29 mouse cellular contexts compared by ENCODE assay signal in genomic region chr1:106814864-106815263, GRCm38 (mm10). TPM values are rescaled to one million over a fixed set of nuclear protein-coding genes. Genes with fewer than 3 reads are reported as not detected.
"Had no signal": no experiment of that assay in that cellular context is flagged by ENCODE, and none has a peak within 500 bp of the region (broad histone marks: within the 10 kb centered on the region; RNA-seq: fewer than 3 reads in every experiment).

No protein-coding gene starts in this region.

- H3K27ac ChIP-seq: kidney, postnatal 0 days; layer of hippocampus, adult 2 months; left cerebral cortex, adult 2 months; liver, embryonic 13.5 days; stomach, postnatal 0 days had no signal

- H3K36me3 ChIP-seq: liver, embryonic 13.5 days had no signal

- H3K4me3 ChIP-seq: layer of hippocampus, adult 2 months; left cerebral cortex, adult 2 months; liver, embryonic 13.5 days had no signal

- H3K9ac ChIP-seq: liver, embryonic 13.5 days had no signal

- H3K4me1 ChIP-seq: liver, embryonic 13.5 days had no signal

- DNase-seq: kidney, adult 2 months; kidney, postnatal 25 days; layer of hippocampus, adult 9-11 months; layer of hippocampus, postnatal 36 days; liver, embryonic 13.5 days; lung, adult 2 months; lung, postnatal 14 days; lung, postnatal 4 days; midbrain, embryonic 14.5 days; right cerebral cortex, postnatal 14 days; right cerebral cortex, postnatal 4 days; thymus, adult 2 months; thymus, postnatal 14 days; thymus, postnatal 4 days had no signal

- H3K9me3 ChIP-seq: liver, embryonic 13.5 days had no signal

RNA-seq across cellular contexts. Expression of gene Serpinb5, which starts 46.1 kb away (rescaled TPM):
- total RNA-seq: layer of hippocampus, adult 2 months; layer of hippocampus, postnatal 36 days; left cerebral cortex, adult 2 months; left cerebral cortex, postnatal 10 days; left cerebral cortex, postnatal 36 days; liver, adult 2 months; megakaryocyte-erythroid progenitor cell, adult 5-6 weeks had no signal
- polyA plus RNA-seq: kidney, adult 2 months; kidney, embryonic 14.5 days; limb, embryonic 11.5 days; liver, adult 2 months; liver, embryonic 16.5 days; midbrain, embryonic 11.5 days; midbrain, embryonic 14.5 days; midbrain, postnatal 0 days; neural tube, embryonic 11.5 days; neural tube, embryonic 14.5 days had no signal
